Mouse (Mus musculus) hematopoietic stem cell, adult 5-6 weeks (primary cell): ENCODE measurements at regions not wholly inside any gene's neighbourhood (a gene's known extent, or its start where the extent isn't known, plus 50 kb on each side); places are given as distances from the start of the nearest gene placed in this dataset.

Experiments used
- ATAC-seq, 2 experiments: fragments of 125-278 bp in 1 of 2; replicated peaks in 1 of 2; 2 replicates each; pipeline ENCODE4 v1.8.0; 2016 to 2017; ENCODE audit warnings: inconsistent platforms in 2 of 2, mild to moderate bottlenecking in 2 of 2, moderate number of reproducible peaks in 2 of 2, low read depth in 1 of 2, moderate TSS enrichment in 1 of 2; ENCODE audit not compliant: low FRiP score in 2 of 2, poor library complexity in 2 of 2, severe bottlenecking in 2 of 2, insufficient read depth in 1 of 2, low TSS enrichment in 1 of 2

DNA sequence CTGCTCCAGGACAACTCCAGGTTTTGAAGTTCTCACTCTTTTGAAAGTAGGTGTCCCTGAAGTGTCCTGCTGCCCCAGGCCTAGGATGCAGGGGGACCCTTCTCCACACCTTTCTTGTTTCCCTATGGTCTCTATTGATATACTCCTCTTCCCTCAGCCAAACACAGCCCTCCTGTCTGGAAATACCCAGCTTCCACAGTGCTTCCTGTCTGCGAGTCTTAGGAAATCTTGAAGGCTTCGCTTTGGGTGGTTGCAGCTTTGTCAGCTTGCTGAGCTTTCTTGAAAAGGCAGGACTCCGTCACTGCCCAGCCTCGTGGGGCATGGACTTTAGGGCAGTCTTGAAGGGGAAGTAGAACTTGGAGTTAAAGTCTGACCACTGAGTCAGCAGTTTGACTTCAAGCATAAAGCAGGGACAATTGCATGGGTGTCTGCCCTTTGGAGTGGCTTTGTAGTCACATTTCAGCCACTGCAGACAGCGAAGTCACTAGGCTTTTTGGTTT is 51.1 kb upstream of the Lrrc52 start:
- 0 out of 4 replicates have a peak, but pooled peaks of 1 of the 2 experiments have one; percentile 25 for ATAC-seq

DNA sequence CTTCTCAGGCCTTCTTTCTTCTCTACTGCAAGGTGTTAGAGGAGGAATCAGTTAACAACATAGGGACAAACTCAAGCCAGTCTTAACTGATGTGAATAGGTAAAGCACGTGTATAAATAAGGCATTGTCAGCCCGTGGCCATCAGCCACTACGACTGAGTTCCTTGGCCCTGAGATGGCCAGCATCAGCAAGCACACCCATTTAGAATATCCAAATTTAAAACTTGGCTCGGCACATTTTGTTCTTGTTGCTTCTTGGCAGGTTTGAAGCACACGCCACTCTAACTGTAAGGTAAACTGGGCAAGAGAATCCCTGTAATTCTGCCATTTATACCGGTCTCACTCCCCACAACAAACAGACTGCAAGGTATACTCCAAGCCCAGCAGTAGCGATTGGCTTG is 57.3 kb upstream of the Lrrc52 start:
- no peak for ATAC-seq

DNA sequence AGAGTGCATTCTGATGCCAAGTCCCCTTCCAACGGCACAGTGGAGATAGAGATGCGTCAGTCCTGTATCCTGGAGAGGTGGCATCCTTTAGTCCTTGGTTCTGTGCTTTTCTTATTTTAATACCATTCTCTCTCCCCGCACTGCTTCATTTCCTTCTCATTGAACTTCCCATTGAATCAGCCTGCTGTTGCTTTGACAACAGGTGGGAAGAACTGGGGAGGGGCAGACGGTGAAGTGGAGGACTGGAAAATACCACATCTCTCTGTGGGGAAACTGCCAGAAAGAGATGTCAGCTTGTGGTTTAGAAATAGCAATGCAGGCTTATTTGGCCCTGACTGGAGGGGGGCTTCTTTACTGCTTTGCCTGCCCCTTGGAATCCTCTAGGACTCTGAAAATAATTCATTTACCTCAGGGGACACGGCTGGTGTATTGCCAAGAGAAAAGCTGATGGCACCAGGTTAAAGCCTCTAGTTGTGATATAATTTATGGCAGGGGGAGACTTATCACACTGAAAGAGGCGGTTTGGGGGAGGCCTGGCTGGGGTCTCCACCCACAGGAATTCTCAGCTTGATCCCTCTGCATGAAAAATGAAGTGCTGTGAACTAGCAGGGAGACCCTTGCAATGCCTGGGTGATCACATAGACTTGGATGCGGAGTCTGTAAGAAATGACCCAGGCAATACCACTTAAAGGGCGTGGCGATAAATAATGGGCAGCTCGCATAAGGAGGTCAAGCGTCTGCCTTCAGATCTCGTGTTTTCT is 65.4 kb upstream of the Rxrg start:
- 0 out of 4 replicates have a peak, but pooled peaks of 1 of the 2 experiments have one; percentile 12 for ATAC-seq

GRCm38 (mm10) chr1:167546000-167546399 is 52.2 kb upstream of the Rxrg start:
- ATAC-seq, result no peak

DNA sequence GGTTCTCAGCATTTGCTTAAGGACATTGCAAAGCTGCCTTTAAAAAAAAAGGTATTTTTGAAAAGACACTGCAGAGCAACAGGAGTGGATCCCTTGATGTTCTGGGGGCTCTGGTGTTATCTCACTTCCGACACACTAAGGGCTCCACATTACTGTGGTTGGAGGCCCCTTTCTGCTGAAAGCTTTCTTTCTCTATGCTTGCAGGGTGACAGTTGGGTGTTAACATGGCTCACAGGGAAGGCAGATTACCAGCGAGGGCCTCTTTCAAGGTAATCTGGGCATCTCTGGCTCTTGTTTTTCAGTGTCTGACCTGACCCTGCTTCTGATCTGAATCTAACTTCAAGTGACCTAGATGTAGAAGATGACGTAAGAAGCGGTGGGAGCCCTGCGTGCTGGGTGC is 50.9 kb upstream of the Rxrg start:
- no peak for ATAC-seq
